Comparison of ENCODE assay signal across 7 mouse cellular contexts in the genomic region with DNA sequence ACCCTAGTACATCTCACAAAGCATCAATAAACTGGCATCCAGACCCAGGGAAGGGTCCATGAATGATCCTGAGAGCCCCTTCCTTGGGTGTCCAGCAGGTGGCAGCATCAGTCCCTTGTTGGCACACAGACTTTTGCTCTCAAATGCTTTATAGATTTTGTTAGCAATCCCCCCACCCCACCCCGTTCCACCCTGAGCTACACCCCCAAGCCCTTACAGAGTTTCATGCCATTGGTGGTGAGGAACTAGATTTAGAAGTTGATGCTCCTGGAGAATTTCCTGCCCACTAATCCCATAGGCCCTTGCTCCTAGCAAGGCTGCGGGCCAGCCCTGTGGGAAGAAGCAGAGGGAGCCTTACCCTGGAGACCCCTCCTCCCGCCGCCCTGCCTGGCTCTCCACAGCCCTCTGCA. TPM values are rescaled to one million over a fixed set of nuclear protein-coding genes. Genes with fewer than 3 reads are reported as not detected.
DNase-seq lines count a peak whose midpoint lies in the region; ATAC-seq and TF ChIP-seq lines count a peak whose summit lies in the region.

No protein-coding gene starts in this region.

- no peaks in the 10 kb centered on the region for H3K9me3 ChIP-seq in intestine, embryonic 15.5 days
- no peaks in the 10 kb centered on the region for H3K9me3 ChIP-seq in midbrain, embryonic 13.5 days

- H3K36me3 ChIP-seq in intestine, embryonic 15.5 days: no peaks in the 10 kb centered on the region
- H3K36me3 ChIP-seq in midbrain, embryonic 13.5 days: no peaks in the 10 kb centered on the region
- H3K36me3 ChIP-seq in spleen, adult 2 months (ENCODE audit: control insufficient read depth, insufficient read depth, low read length): no peaks in the 10 kb centered on the region

- H3K9ac ChIP-seq in intestine, embryonic 15.5 days: no peak overlapping the region
- no peak overlapping the region for H3K9ac ChIP-seq in midbrain, embryonic 13.5 days (replicated peaks)

- intact Hi-C loops in left cerebral cortex, postnatal 25 days (cut with DNase I): loop anchor here (1.0 to 5.0 kb wide), 3 partner anchors 42 to 172 kb away; partner anchors contain the start of genes Dusp1 and Ergic1

- TF ChIP-seq CTCF in spleen, adult 2 months (IDR thresholded peaks at IDR 0.05; ENCODE audit: extremely low read depth, insufficient read depth, insufficient read length, insufficient replicate concordance): peak; percentile 90; the same call in 1 of the 2 replicates

- peak overlapping the region; percentile 30; the same call in 1 of the 2 replicates for H3K4me2 ChIP-seq in intestine, embryonic 15.5 days (replicated peaks)
- peak overlapping the region; percentile 24 for H3K4me2 ChIP-seq in midbrain, embryonic 13.5 days (replicated peaks)

- H3K27me3 ChIP-seq in intestine, embryonic 15.5 days (replicated peaks): no peaks in the 10 kb centered on the region; the same call in 1 of the 2 replicates
- H3K27me3 ChIP-seq in midbrain, embryonic 13.5 days: 0 out of 2 replicates have a peak, but pooled peaks cover 5% of the 10 kb centered on the region
- no peaks in the 10 kb centered on the region for H3K27me3 ChIP-seq in spleen, adult 2 months (ENCODE audit: control insufficient read depth, insufficient read depth, low read length)

- peak; percentile 79 for DNase-seq in adipocyte (ENCODE audit: low spot score)
- DNase-seq in cerebellum, postnatal 36 days: peak; percentile 83 to 86
- peak; percentile 87 for DNase-seq in gastrocnemius, postnatal 10 days
- DNase-seq in left cerebral cortex, postnatal 25 days (ENCODE audit: low spot score in 2 of 2): peak; percentile 72 to 80
- peak; percentile 32 to 71 for DNase-seq in spleen, adult 2 months (ENCODE audit: low read depth in 1 of 2, low spot score in 2 of 2)

- H3K4me3 ChIP-seq in intestine, embryonic 15.5 days (replicated peaks): no peak overlapping the region
- no peak overlapping the region for H3K4me3 ChIP-seq in midbrain, embryonic 13.5 days (replicated peaks)
- no peak overlapping the region for H3K4me3 ChIP-seq in spleen, adult 2 months (ENCODE audit: extremely low read depth, insufficient read depth, insufficient read length)

- H3K4me1 ChIP-seq in intestine, embryonic 15.5 days (replicated peaks): 0 out of 2 replicates have a peak, but pooled peaks cover 3% of the 10 kb centered on the region
- H3K4me1 ChIP-seq in midbrain, embryonic 13.5 days (replicated peaks): peaks cover 3% of the 10 kb centered on the region
- no peaks in the 10 kb centered on the region for H3K4me1 ChIP-seq in spleen, adult 2 months (ENCODE audit: control insufficient read depth, insufficient read depth, insufficient read length)

- no peak overlapping the region for H3K27ac ChIP-seq in intestine, embryonic 15.5 days
- no peak overlapping the region for H3K27ac ChIP-seq in midbrain, embryonic 13.5 days
- no peak overlapping the region for H3K27ac ChIP-seq in spleen, adult 2 months (ENCODE audit: insufficient read depth, low read length)

- TF ChIP-seq POLR2A in spleen, adult 2 months (IDR thresholded peaks at IDR 0.05; ENCODE audit: low read depth, low read length): no peak

- 11% methylated on average over 4 of the region's 4 CpGs for WGBS in intestine, embryonic 15.5 days
- 0% methylated on average over 4 of the region's 4 CpGs for WGBS in midbrain, embryonic 13.5 days
- WGBS in spleen, adult 2 months: 24% methylated on average over 4 of the region's 4 CpGs

- peak; percentile 61 for ATAC-seq in intestine, embryonic 15.5 days
- peak; percentile 69 for ATAC-seq in midbrain, embryonic 13.5 days

RNA-seq across cellular contexts. Expression of gene Neurl1b, which starts 52.1 kb away (rescaled TPM):
- total RNA-seq in gastrocnemius, postnatal 10 days (2021): 10 to 100 TPM; 11.6 to 12.7 TPM
- polyA plus RNA-seq in intestine, embryonic 15.5 days (2015; fragmentation: Nextera tagmentation; extraction: Ambion mirVana): 1.8 and 2.2 TPM in 2 replicates
- total RNA-seq in left cerebral cortex, postnatal 25 days (2021): 10 to 100 TPM; 75.2 to 75.9 TPM
- polyA plus RNA-seq in midbrain, embryonic 13.5 days (2015; fragmentation: Nextera tagmentation; extraction: Ambion mirVana): 0.75 and 0.82 TPM in 2 replicates
- polyA plus RNA-seq in spleen, adult 2 months (2012; rRNA removed): 7.9 and 14.5 TPM in 2 replicates
